In genomic region chr7:90461441-90461840, GRCm38 (mm10) we compare ENCODE assay signal across 18 mouse cellular contexts. TPM values are rescaled to one million over a fixed set of nuclear protein-coding genes. Genes with fewer than 3 reads are reported as not detected.
DNase-seq lines count a peak whose midpoint lies in the region; ATAC-seq and TF ChIP-seq lines count a peak whose summit lies in the region.
"Had no signal": no experiment of that assay in that cellular context is flagged by ENCODE, and none has a peak within 500 bp of the region (broad histone marks: within the 10 kb centered on the region; RNA-seq: fewer than 3 reads in every experiment).

No protein-coding gene starts in this region.

- peaks cover 8% of the 10 kb centered on the region for H3K4me1 ChIP-seq in midbrain, embryonic 10.5 days
- H3K4me1 ChIP-seq in midbrain, postnatal 0 days (ENCODE audit: insufficient read depth, low read length): no peaks in the 10 kb centered on the region
- H3K4me1 ChIP-seq in E14TG2a.4 (replicated peaks; ENCODE audit: low read depth, low read length): peaks cover 32% of the 10 kb centered on the region
- H3K4me1 ChIP-seq: intestine, embryonic 15.5 days had no signal

- no peak overlapping the region for H3K4me2 ChIP-seq in midbrain, postnatal 0 days (ENCODE audit: low read depth, low read length, poor library complexity, severe bottlenecking)
- H3K4me2 ChIP-seq: forebrain, embryonic 13.5 days; hindbrain, embryonic 13.5 days had no signal

- H3K4me3 ChIP-seq in midbrain, embryonic 10.5 days: no peak overlapping the region
- H3K4me3 ChIP-seq in midbrain, postnatal 0 days (ENCODE audit: low read depth, low read length): no peak overlapping the region
- H3K4me3 ChIP-seq in E14TG2a.4 (replicated peaks; ENCODE audit: low read length): peak overlapping the region; percentile 43
- H3K4me3 ChIP-seq: forebrain, embryonic 10.5 days; forebrain, embryonic 13.5 days; hindbrain, embryonic 13.5 days; intestine, embryonic 15.5 days had no signal

- no peak overlapping the region for H3K27ac ChIP-seq in midbrain, embryonic 10.5 days (replicated peaks)
- no peak overlapping the region for H3K27ac ChIP-seq in midbrain, postnatal 0 days (ENCODE audit: low read depth, low read length)
- H3K27ac ChIP-seq: forebrain, embryonic 10.5 days; forebrain, embryonic 13.5 days; hindbrain, embryonic 10.5 days; hindbrain, embryonic 13.5 days; intestine, embryonic 15.5 days had no signal

- intact Hi-C loops in heart, postnatal 14 days (cut with DNase I): no loop called here

- H3K9ac ChIP-seq in midbrain, postnatal 0 days (replicated peaks; ENCODE audit: low read length, poor library complexity, severe bottlenecking): no peak overlapping the region
- H3K9ac ChIP-seq: forebrain, embryonic 13.5 days; hindbrain, embryonic 13.5 days; intestine, embryonic 15.5 days had no signal

- 92% methylated on average over 5 of the region's 5 CpGs for WGBS in midbrain, embryonic 10.5 days
- WGBS in midbrain, postnatal 0 days: 89% methylated on average over 5 of the region's 5 CpGs

- peak; percentile 65 for DNase-seq in heart, adult 11 months
- no peak for DNase-seq in heart, postnatal 14 days
- DNase-seq in midbrain, embryonic 10.5 days (ENCODE audit: low spot score): peak; percentile 9
- no peak for DNase-seq in midbrain, postnatal 0 days (ENCODE audit: low spot score)
- DNase-seq in spleen, postnatal 4 days (ENCODE audit: low spot score in 2 of 2): no peak
- DNase-seq: cerebellum, adult 2 months; gastrocnemius, postnatal 36 days had no signal

- no peak for TF ChIP-seq CTCF in midbrain, postnatal 0 days (IDR thresholded peaks at IDR 0.05)
- no peak for TF ChIP-seq CTCF in E14TG2a.4 (conservative IDR thresholded peaks at IDR 0.05; ENCODE audit: low read length)

- no peak for ATAC-seq in midbrain, postnatal 0 days (ENCODE audit: low FRiP score)
- ATAC-seq: forebrain, embryonic 13.5 days; forebrain, embryonic 16.5 days; hindbrain, embryonic 16.5 days; intestine, embryonic 15.5 days; Patski had no signal

- H3K27me3 ChIP-seq in midbrain, embryonic 10.5 days (ENCODE audit: low read depth, poor library complexity, severe bottlenecking): no peaks in the 10 kb centered on the region
- no peaks in the 10 kb centered on the region for H3K27me3 ChIP-seq in midbrain, postnatal 0 days (ENCODE audit: insufficient read depth, low read length)
- peaks cover 2% of the 10 kb centered on the region for H3K27me3 ChIP-seq in E14TG2a.4 (ENCODE audit: insufficient read depth, low read length)
- H3K27me3 ChIP-seq: hindbrain, embryonic 13.5 days; intestine, embryonic 15.5 days; Patski had no signal

- H3K9me3 ChIP-seq in midbrain, embryonic 10.5 days (replicated peaks): no peaks in the 10 kb centered on the region
- no peaks in the 10 kb centered on the region for H3K9me3 ChIP-seq in midbrain, postnatal 0 days (ENCODE audit: low read length)
- H3K9me3 ChIP-seq in E14TG2a.4 (ENCODE audit: low read length): no peaks in the 10 kb centered on the region
- H3K9me3 ChIP-seq: forebrain, embryonic 10.5 days; forebrain, embryonic 13.5 days; G1E; hindbrain, embryonic 10.5 days; hindbrain, embryonic 13.5 days; intestine, embryonic 15.5 days had no signal

- no peaks in the 10 kb centered on the region for H3K36me3 ChIP-seq in midbrain, embryonic 10.5 days
- no peaks in the 10 kb centered on the region for H3K36me3 ChIP-seq in midbrain, postnatal 0 days (ENCODE audit: insufficient read depth, low read length)
- H3K36me3 ChIP-seq in E14TG2a.4 (ENCODE audit: insufficient read depth, low read length): no peaks in the 10 kb centered on the region; the same call in 1 of the 2 replicates
- H3K36me3 ChIP-seq: forebrain, embryonic 10.5 days; hindbrain, embryonic 10.5 days; intestine, embryonic 15.5 days had no signal

RNA-seq across cellular contexts. Expression of gene Tmem126a, which starts 4.4 kb away (rescaled TPM):
- 100 to 1,000 TPM in 1 of 2 experiments, 10 to 100 TPM in 1; 96.8 to 111 TPM for total RNA-seq in heart, postnatal 14 days (2021)
- 143 and 146 TPM in 2 replicates for polyA plus RNA-seq in midbrain, embryonic 10.5 days (2016; fragmentation: Nextera tagmentation; extraction: Ambion mirVana)
- 41.2 and 65.6 TPM in 2 replicates for total RNA-seq in midbrain, postnatal 0 days (2014; rRNA removed)
- polyA plus RNA-seq in midbrain, postnatal 0 days (2015; fragmentation: Nextera tagmentation; extraction: Ambion mirVana): 129 and 137 TPM in 2 replicates

RNA-seq across cellular contexts. Expression of gene Tmem126b, which starts 14.4 kb away (rescaled TPM):
- total RNA-seq in heart, postnatal 14 days (2021): 10 to 100 TPM; 22.1 to 22.7 TPM
- 41.2 and 43.6 TPM in 2 replicates for polyA plus RNA-seq in midbrain, embryonic 10.5 days (2016; fragmentation: Nextera tagmentation; extraction: Ambion mirVana)
- total RNA-seq in midbrain, postnatal 0 days (2014; rRNA removed): 15.1 and 19.0 TPM in 2 replicates
- polyA plus RNA-seq in midbrain, postnatal 0 days (2015; fragmentation: Nextera tagmentation; extraction: Ambion mirVana): 25.6 and 28.9 TPM in 2 replicates

RNA-seq across cellular contexts. Expression of gene Dlg2, which starts 15.0 kb away (rescaled TPM):
- 1 to 10 TPM; 1.9 to 2.9 TPM for total RNA-seq in heart, postnatal 14 days (2021)
- 1.1 and 1.7 TPM in 2 replicates for polyA plus RNA-seq in midbrain, embryonic 10.5 days (2016; fragmentation: Nextera tagmentation; extraction: Ambion mirVana)
- 122 and 126 TPM in 2 replicates for total RNA-seq in midbrain, postnatal 0 days (2014; rRNA removed)
- 16.9 and 21.6 TPM in 2 replicates for polyA plus RNA-seq in midbrain, postnatal 0 days (2015; fragmentation: Nextera tagmentation; extraction: Ambion mirVana)
- polyA plus RNA-seq: G1E had no signal

RNA-seq across cellular contexts. Expression of gene Crebzf, which starts 18.9 kb away (rescaled TPM):
- 10 to 100 TPM; 26.1 to 27.9 TPM for total RNA-seq in heart, postnatal 14 days (2021)
- 26.6 and 29.1 TPM in 2 replicates for polyA plus RNA-seq in midbrain, embryonic 10.5 days (2016; fragmentation: Nextera tagmentation; extraction: Ambion mirVana)
- total RNA-seq in midbrain, postnatal 0 days (2014; rRNA removed): 89.3 and 92.8 TPM in 2 replicates
- polyA plus RNA-seq in midbrain, postnatal 0 days (2015; fragmentation: Nextera tagmentation; extraction: Ambion mirVana): 22.0 and 24.5 TPM in 2 replicates

RNA-seq across cellular contexts. Expression of gene Ccdc89, which starts 35.1 kb away (rescaled TPM):
- under 1 TPM in 1 of 2 experiments, not detected in 1; 0.29 TPM for total RNA-seq in heart, postnatal 14 days (2021)
- 2.8 and 3.3 TPM in 2 replicates for polyA plus RNA-seq in midbrain, embryonic 10.5 days (2016; fragmentation: Nextera tagmentation; extraction: Ambion mirVana)
- total RNA-seq in midbrain, postnatal 0 days (2014; rRNA removed): 1.3 and 1.4 TPM in 2 replicates
- 0.97 and 1.1 TPM in 2 replicates for polyA plus RNA-seq in midbrain, postnatal 0 days (2015; fragmentation: Nextera tagmentation; extraction: Ambion mirVana)
- total RNA-seq: gastrocnemius, postnatal 36 days; granulocyte monocyte progenitor cell, adult 5-6 weeks had no signal
- polyA plus RNA-seq: G1E had no signal

Comparison
In these comparisons a context has a peak if more than half of its experiments do, and no peak if none do; other contexts are left out.
1. DNase-seq: peak in heart, adult 11 months (single experiment) and midbrain, embryonic 10.5 days (single experiment); none in heart, postnatal 14 days (0 of 2), midbrain, postnatal 0 days (single experiment) and spleen, postnatal 4 days (0 of 2).
2. RNA of gene Dlg2, which starts 15.0 kb away (total RNA-seq): 122 to 126 TPM in midbrain, postnatal 0 days; 1.9 to 2.9 TPM in heart, postnatal 14 days; every median in the first group is over 10 times any median in the second.